Mouse (Mus musculus) cerebellum, adult 18-20 months (tissue): ENCODE results near the gene Ets1.

Source experiments
- DNase-seq, 2 experiments: peaks; one replicate each; pipeline ENCODE4 v3.0.0; 2021

Gene Ets1

DNA sequence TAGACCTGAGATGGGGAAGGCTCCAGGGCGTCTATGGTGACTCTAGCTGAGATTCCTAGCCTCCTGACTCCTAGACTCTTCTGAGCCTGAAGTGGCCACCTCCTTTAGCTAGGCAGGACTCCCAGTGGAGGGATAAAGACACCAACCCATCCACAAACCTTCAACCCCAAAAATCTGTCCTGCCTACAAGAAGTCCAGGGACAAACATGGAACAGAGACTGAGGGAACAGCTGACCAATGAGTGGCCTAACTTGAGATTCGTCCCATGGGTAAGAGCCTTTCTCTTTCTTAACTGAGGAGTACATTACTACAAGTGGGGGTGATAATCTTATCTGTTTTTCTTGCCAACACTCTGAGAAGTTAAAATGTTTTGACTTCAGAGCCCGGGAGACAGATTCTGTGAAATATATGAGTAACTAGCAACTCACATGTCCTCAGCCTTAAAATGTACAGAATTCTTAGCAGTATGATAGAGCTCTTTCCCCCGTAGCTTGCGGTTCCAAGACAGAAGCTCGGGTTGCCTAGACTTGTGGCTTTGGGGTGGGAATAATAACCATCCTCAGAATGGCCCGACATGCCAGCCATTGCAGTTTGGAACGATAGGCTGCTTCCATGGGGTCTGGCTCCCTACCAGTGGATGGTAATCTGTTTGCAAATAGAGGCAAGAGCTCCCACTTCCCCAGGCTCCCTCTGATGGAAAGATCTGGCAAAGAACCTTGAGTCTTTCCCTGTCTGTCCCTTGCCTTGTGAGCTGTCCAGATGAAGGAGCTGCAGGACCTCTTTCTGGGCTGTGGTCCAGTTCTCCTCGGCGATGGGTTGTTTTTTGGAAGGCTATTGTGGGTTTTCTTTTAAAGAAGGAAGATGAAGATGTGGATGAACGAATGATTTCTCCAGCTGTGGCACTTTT lies 30.8 kb downstream of the Ets1 start:
- no peak for DNase-seq

GRCm38 (mm10) chr9:32667518-32667908 lies 31.5 kb downstream of the Ets1 start:
- DNase-seq: no peak

- no peak for DNase-seq
Measured at GRCm38 (mm10) chr9:32668075-32668673, 32.2 kb downstream of the Ets1 start.

- no peak for DNase-seq
Measured at GRCm38 (mm10) chr9:32669397-32669796, 33.4 kb downstream of the Ets1 start.

GRCm38 (mm10) chr9:32671970-32672859 lies 36.2 kb downstream of the Ets1 start:
- no peak for DNase-seq

DNA sequence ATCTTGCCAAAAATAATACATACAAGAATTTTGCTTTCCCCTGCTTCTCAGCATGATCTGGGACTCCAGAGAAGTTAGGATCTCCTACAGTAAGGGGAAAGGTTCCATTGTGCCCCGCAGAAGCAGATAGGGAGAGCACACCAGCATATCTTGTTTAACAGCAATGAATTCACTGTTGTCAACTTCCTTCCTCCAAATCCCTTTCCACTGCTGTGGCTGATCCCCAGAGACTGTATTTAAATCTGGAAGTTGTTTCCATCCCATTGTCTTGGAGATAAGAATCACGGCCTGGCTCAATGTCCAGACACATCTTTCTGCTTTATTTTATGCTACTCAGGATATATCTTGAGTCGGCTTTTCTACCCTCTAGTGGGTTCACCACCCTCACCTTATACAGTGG lies 37.9 kb downstream of the Ets1 start:
- DNase-seq: no peak

- DNase-seq: no peak
Measured at GRCm38 (mm10) chr9:32675671-32676409, 39.8 kb downstream of the Ets1 start.

- DNase-seq: no peak
Measured at GRCm38 (mm10) chr9:32676480-32676879, 40.5 kb downstream of the Ets1 start.

DNA sequence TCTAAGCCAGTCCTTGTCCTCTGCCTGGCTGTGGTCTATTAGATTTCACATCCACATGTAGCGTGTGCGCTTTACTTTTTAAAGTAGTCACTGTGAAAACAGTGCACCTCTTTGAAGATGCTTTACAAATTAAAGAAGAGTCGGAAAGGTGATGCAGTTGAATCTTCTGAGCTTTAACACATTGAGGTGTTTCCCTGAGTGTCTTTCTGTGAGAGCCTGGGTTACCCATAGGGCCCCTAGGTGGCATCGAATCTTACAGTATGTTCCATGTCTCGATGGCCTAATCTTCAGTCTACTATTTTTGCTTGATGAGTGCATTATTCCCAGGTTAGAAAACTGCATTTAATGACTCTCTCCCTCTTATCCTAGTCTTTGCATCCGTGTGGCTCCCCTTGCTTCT lies 41.6 kb downstream of the Ets1 start:
- no peak for DNase-seq

DNA sequence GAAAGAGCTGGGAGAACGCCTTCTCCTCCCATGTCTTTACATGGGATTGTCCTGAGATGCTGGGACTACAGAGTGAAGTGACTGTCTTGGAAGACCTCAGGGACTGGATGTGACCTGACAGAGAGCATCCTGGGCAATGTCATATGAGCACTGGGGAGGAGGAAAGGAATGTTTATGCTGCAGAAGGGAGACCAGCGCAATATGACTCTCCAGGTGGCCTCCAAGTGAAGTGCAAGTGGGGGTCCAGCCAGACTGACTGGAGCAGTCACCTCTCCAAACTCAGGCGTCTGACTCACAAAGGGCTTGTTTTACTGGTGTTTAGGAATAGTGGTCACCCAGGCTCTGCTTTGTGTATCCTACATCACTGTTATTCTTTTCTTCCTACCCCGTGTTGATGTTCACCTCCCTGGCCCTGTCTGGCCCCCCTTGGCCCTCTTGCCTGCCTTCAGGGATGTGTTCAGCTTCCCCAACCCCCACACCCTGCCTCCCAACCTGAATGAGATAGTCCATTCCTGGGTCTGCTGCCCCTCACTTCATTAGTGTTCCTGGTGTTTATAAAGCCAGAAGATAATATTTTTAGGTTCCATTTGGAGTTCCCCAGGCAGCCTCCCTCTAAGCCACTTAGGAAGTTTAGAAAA lies 42.2 kb downstream of the Ets1 start:
- DNase-seq: no peak

- no peak for DNase-seq
Measured at GRCm38 (mm10) chr9:32679531-32679930, 43.5 kb downstream of the Ets1 start.

GRCm38 (mm10) chr9:32680201-32680600 lies 44.2 kb downstream of the Ets1 start:
- DNase-seq: no peak

- DNase-seq: no peak
Measured at GRCm38 (mm10) chr9:32685793-32686558, 50.0 kb downstream of the Ets1 start.

- DNase-seq: no peak
Measured at GRCm38 (mm10) chr9:32688351-32688750, 52.3 kb downstream of the Ets1 start.

DNA sequence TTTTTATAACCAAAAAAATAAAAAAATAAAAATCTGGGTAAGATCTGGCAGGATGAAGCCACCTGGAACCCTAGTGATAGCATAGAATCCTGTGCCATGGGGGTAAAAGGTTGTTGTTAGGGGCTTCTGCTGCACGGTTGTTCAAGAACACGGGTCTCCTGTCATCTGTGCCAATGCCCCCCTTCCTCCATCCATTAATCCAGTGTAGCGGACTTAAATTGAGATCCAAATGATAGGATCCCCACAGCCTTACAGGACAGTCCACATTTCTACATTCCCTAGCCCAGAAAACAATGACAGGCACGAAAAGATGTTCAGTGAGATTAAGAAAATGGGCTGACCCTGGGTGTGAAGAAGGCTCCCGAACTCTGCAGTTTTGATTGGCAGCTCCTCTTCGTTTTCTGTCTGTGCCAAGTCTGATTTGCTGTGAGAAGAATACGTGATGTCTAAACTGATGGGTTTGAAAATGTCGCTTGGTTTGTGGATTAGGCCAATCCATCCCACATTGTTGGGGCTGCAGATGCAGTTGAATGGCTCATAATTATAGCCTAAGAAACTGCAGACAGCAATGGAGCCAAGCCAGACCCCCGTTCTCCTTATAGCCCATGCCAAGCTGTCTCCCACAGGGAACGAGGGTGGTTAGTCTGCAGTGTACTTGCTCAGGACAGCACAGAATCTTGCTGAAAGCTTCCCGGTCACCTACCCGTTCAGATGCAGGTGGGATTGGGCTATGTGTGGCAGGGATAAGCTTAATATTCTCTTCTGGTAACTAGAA lies 55.3 kb downstream of the Ets1 start:
- DNase-seq: no peak

GRCm38 (mm10) chr9:32692944-32693343 lies 56.9 kb downstream of the Ets1 start:
- no peak for DNase-seq

- DNase-seq: no peak
Measured at GRCm38 (mm10) chr9:32693411-32693810, 57.4 kb downstream of the Ets1 start.

- DNase-seq: no peak
Measured at GRCm38 (mm10) chr9:32694111-32694824, 58.2 kb downstream of the Ets1 start.

GRCm38 (mm10) chr9:32694916-32695490 lies 59.0 kb downstream of the Ets1 start:
- no peak for DNase-seq
